Mouse (Mus musculus): Measurements from ENCODE around the gene Kcnk4.

DNA sequence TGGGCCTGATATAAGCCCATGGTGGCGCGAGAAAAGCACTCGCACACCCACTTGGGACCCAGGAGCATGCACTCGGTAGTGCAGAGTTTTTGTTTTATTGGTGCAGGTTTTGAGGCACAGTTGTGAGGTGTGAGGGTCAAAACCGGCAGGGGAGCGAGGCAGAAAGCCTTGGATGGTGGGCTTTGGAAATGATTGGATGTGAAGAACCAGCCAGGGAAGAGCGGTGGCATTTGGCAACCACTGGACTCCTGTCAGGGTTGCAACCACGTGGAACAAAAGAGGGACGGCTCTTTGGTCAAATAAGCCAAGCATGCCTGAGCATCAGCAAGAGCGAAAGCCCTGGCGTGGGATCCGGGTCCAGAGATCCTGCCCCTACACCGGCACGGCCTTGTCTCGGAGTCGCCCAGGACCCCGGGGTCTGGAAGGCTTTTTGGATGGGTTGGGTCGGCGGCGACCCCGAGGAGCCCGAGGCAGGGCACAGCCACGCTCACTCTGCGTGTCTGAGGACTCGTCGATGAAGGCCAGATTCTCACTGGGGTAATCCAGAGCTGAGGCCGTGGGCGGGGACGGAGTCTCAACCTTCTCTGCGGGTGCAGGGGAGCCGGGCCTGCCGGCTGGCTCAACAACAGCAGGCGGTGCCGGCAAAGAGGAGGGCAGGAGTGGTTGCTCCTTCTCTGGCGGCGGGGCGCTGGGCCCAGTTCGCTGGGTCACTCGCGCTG is 8.5 kb downstream of the Kcnk4 start:
- no peak for TF ChIP-seq CTCF (IDR thresholded peaks at IDR 0.05; ENCODE audit: low read depth, low read length)
- TF ChIP-seq GATA1 (IDR thresholded peaks at IDR 0.05; ENCODE audit: borderline replicate concordance, low read length) = no peak
